In genomic region chr19:7306968-7307367, GRCm38 (mm10) we compare ENCODE assay signal across 9 mouse cellular contexts. TPM values are rescaled to one million over a fixed set of nuclear protein-coding genes. Genes with fewer than 3 reads are reported as not detected.
DNase-seq lines count a peak whose midpoint lies in the region; ATAC-seq and TF ChIP-seq lines count a peak whose summit lies in the region.
"Had no signal": no experiment of that assay in that cellular context is flagged by ENCODE, and none has a peak within 500 bp of the region (broad histone marks: within the 10 kb centered on the region; RNA-seq: fewer than 3 reads in every experiment).

No protein-coding gene starts in this region.

- no peak for TF ChIP-seq CTCF in layer of hippocampus, adult 2 months (conservative IDR thresholded peaks at IDR 0.05)

- no peaks in the 10 kb centered on the region for H3K27me3 ChIP-seq in embryonic facial prominence, embryonic 15.5 days
- H3K27me3 ChIP-seq: embryonic facial prominence, embryonic 12.5 days had no signal

- H3K9ac ChIP-seq in embryonic facial prominence, embryonic 15.5 days, result no peak overlapping the region
- H3K9ac ChIP-seq: embryonic facial prominence, embryonic 12.5 days had no signal

- H3K4me1 ChIP-seq in embryonic facial prominence, embryonic 15.5 days, result peaks cover 70% of the 10 kb centered on the region

- no peak for DNase-seq in layer of hippocampus, adult 2 months (ENCODE audit: low spot score in 2 of 2)
- DNase-seq in layer of hippocampus, adult 11-12 months (ENCODE audit: low spot score), result no peak
- peak; percentile 77 for DNase-seq in kidney, adult 9 months
- DNase-seq in right cerebral cortex, adult 2 months (ENCODE audit: low spot score in 2 of 2), result no peak
- DNase-seq in frontal cortex, adult 2 months (ENCODE audit: extremely low spot score in 1 of 2, low spot score in 1 of 2), result no peak

- no peak overlapping the region for H3K4me3 ChIP-seq in layer of hippocampus, adult 2 months
- H3K4me3 ChIP-seq in embryonic facial prominence, embryonic 15.5 days (replicated peaks), result no peak overlapping the region
- H3K4me3 ChIP-seq: embryonic facial prominence, embryonic 12.5 days had no signal

- WGBS in embryonic facial prominence, embryonic 15.5 days, result 58% methylated on average over 3 of the region's 3 CpGs

- H3K27ac ChIP-seq in layer of hippocampus, adult 2 months, result peak overlapping the region; percentile 32; the same call in 1 of the 2 replicates
- peak overlapping the region; percentile 75; the same call in 1 of the 2 replicates for H3K27ac ChIP-seq in embryonic facial prominence, embryonic 15.5 days (replicated peaks)

- no peak for ATAC-seq in embryonic facial prominence, embryonic 15.5 days (ENCODE audit: insufficient number of reproducible peaks, low FRiP score, low TSS enrichment, low read depth)
- ATAC-seq in monocyte, adult 5-6 weeks (replicated peaks; ENCODE audit: insufficient number of reproducible peaks, low FRiP score, low TSS enrichment, poor library complexity, severe bottlenecking), result 0 out of 2 replicates have a peak, but pooled peaks have one; percentile 51
- ATAC-seq in inflammation-experienced regulatory T-cells, adult 6 months, result no peak

- H3K4me2 ChIP-seq in embryonic facial prominence, embryonic 15.5 days (replicated peaks), result no peak overlapping the region
- H3K4me2 ChIP-seq: embryonic facial prominence, embryonic 12.5 days had no signal

- no peaks in the 10 kb centered on the region for H3K36me3 ChIP-seq in embryonic facial prominence, embryonic 15.5 days
- H3K36me3 ChIP-seq: embryonic facial prominence, embryonic 12.5 days had no signal

- no peaks in the 10 kb centered on the region for H3K9me3 ChIP-seq in embryonic facial prominence, embryonic 15.5 days (replicated peaks)
- H3K9me3 ChIP-seq: embryonic facial prominence, embryonic 12.5 days had no signal

RNA-seq across cellular contexts. Expression of gene Mark2, which starts 34.7 kb away (rescaled TPM):
- 100 to 1,000 TPM; 119 to 127 TPM for total RNA-seq in layer of hippocampus, adult 2 months (2021)
- 54.9 and 60.2 TPM in 2 replicates for polyA plus RNA-seq in embryonic facial prominence, embryonic 15.5 days (2015; fragmentation: Nextera tagmentation; extraction: Ambion mirVana)
- 24.9 to 78.8 TPM (median 41.5 TPM) in 3 replicates for total RNA-seq in monocyte, adult 5-6 weeks (2017)
- polyA plus RNA-seq in inflammation-experienced regulatory T-cells, adult 6 months (2017; shearing (Covaris generic)), result 10 to 100 TPM; 50.5 to 69.5 (median 57.4) TPM
- polyA plus RNA-seq in frontal cortex, adult 2 months (2012; rRNA removed), result 93.6 and 105 TPM in 2 replicates

RNA-seq across cellular contexts. Expression of gene Rcor2, which starts 39.8 kb away (rescaled TPM):
- total RNA-seq in layer of hippocampus, adult 2 months (2021), result 10 to 100 TPM; 17.0 to 18.2 TPM
- polyA plus RNA-seq in embryonic facial prominence, embryonic 15.5 days (2015; fragmentation: Nextera tagmentation; extraction: Ambion mirVana), result 20.3 and 22.9 TPM in 2 replicates
- not detected in 3 replicates for total RNA-seq in monocyte, adult 5-6 weeks (2017)
- not detected for polyA plus RNA-seq in inflammation-experienced regulatory T-cells, adult 6 months (2017; shearing (Covaris generic))
- 20.2 and 24.6 TPM in 2 replicates for polyA plus RNA-seq in frontal cortex, adult 2 months (2012; rRNA removed)

Comparison
In these comparisons a context has a peak if more than half of its experiments do, and no peak if none do; other contexts are left out.
1. RNA of gene Rcor2, which starts 39.8 kb away (polyA plus RNA-seq): 20.2 to 24.6 TPM in frontal cortex, adult 2 months and 20.3 to 22.9 TPM in embryonic facial prominence, embryonic 15.5 days; not detected in inflammation-experienced regulatory T-cells, adult 6 months; every median in the first group is over 10 times any median in the second.